Mouse (Mus musculus) T-cell, adult 2 months (primary cell): ENCODE measurements around the gene Eif2b5.
"Not testable (repeated sequence)": the region's sequence is repeated elsewhere in the genome, so short reads cannot be mapped to it uniquely, and the experiment has no call there.

Experiments used
- DNase-seq: peaks from one replicate; pipeline ENCODE4 v3.0.0; 2022; ENCODE audit warnings: low spot score

Eif2b5 gene

DNA sequence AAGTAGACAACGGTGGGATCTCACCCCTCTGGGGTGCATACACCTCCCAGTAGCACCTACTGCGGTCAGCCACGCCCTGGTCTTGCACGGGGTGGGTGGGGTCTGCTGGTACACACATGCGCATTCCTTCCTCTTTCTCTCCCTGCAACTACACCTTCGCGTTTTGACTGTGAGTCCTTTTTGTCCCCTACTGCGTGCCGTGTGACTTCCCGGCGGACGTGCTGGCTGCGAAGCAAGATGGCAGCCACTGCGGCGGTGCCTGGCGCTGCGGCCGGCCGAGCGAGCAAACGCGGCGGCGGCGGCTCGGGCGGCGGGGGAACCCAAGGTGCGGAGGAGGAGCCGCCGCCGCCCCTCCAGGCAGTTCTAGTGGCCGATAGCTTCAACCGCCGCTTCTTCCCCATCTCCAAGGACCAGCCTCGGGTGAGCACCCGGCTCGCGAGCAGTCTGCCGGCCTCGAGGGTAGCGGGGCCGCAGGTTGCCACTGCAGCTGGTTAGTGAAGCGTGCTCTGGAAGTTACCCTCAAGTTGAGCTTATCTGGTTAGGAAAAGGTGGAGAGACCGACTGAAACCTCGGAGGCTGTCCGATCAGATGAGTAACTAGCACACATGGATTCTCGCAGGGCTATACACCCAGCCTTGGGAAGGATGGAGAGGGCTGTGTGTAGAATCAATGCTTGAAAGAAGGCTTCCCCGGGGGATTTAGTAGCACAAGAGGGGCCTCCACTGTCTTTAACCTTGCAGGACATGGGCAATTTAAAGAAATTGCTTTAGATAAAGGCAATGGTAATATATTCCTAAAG, at the start of gene Eif2b5:
Eif2b5 (plus strand) TSS at position 141 of the 799 bp plus-strand sequence.
- peak; percentile 91 for DNase-seq

DNA sequence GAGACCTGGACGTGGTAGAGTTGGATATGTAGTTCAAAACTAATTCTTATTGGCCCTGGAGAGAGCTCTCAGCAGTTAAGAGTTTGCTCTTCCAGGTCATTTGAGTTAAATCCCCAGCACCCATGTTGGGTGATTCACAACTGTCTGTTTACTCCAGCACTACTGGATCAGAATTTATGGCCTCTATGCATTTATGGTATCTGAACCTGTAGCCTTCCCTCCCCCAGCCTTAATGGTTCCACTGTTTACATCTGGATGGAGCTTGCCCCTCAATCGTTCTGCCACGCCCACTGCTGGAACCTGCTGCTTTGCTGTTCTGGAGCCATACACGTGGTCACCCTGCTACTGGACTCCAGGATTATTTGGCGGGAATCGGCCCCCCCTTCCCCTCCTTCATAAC, 46.8 kb upstream of the Eif2b5 start:
- no peak for DNase-seq

- no peak for DNase-seq
Observed at GRCm38 (mm10) chr16:20454155-20454654, 44.4 kb upstream of the Eif2b5 start.

DNA sequence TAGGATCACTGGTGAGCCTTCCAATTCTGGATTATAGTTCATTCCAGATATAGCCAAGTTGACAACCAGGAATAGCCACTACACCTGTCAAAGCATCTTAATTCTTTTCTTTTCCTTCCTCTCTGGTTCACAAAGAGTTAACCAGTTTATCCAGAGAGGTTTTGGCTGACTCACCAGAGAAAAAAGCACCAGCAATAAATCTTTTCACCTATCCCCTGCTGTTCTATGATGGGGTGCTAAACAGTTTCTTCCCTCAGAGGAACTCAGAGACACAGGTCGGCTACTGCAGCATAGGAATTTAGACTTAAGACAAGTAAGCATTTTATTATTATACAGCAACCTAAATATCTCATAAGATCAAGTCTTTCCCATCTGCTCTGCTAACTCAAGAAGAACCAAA, 42.5 kb upstream of the Eif2b5 start:
- DNase-seq: no peak

- DNase-seq: not testable (repeated sequence)
Observed at GRCm38 (mm10) chr16:20458736-20459135, 39.9 kb upstream of the Eif2b5 start.

DNA sequence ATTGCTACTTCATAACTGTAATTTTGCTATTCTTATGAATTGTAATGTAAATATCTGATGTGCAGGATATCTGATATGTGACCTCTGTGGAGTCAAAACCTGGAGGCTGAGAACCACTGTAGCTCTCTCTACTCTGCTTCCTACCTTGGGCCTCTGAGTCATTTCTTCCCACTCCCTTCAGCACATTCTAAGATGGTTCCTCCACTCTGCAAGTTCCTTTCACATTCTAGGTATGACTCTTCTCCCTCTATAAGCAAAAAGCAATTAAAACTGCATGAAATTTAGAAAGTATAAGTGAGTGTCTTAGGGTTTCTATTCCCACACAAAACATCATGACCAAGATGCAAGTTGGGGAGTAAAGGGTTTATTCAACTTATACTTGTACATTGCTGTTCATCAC, 33.9 kb upstream of the Eif2b5 start:
- no peak for DNase-seq

DNA sequence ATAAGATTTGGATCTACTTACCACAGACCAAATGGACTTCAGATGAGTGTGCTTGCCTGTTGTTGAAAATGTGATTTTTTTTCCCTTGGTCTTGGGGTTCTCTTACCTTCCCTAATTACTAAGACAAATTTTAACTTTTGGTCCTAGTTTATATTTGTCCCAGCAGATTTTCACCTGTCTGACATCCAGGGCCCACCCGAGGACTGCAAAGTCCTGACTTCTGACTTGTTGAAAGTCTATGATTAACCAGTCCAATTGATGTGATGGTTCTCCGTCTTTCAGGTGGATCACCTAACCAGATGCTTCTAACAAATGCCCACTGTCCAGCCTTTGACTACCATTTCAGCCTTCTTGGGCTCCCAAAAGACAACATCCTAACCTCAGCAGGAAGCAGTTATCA, 27.6 kb upstream of the Eif2b5 start:
- no peak for DNase-seq

DNA sequence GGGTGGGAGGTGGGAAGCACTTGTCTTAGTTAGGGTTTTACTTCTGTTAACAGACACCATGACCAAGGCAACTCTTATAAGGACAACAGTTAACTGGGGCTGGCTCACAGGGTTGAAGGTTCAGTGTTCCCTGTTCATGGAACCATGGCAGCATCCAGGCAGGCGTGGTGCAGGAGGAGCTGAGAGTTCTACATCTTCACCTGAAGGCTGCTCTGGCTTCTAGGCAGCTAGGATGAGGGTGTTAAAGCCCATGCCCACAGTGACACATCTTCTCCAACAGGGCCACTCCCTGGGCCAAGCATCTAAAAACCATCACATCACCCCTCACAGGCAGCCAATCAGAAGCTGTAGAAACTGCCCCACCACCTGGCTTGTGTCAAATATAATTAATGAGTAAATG, 26.9 kb upstream of the Eif2b5 start:
- no peak for DNase-seq

GRCm38 (mm10) chr16:20473748-20474147, 24.9 kb upstream of the Eif2b5 start:
- no peak for DNase-seq

DNA sequence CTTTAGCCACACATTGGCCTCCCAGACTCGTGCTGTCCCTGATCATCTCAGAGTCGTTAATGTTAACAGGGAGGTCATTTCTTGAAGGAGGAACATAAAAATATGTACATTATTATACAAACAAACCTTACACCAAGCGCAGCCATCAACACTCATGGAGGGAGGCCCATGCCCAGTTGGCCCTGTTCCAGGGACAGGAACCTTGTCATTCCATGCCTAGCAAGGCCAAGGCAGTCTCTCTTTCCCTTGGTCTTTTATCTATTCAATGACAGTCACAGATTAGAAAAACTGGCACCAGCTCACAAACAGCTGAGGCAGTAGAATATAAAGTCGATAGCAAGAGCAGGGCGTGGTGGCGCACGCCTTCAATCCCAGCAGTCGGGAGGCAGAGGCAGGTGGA, 24.4 kb upstream of the Eif2b5 start:
- no peak for DNase-seq

DNA sequence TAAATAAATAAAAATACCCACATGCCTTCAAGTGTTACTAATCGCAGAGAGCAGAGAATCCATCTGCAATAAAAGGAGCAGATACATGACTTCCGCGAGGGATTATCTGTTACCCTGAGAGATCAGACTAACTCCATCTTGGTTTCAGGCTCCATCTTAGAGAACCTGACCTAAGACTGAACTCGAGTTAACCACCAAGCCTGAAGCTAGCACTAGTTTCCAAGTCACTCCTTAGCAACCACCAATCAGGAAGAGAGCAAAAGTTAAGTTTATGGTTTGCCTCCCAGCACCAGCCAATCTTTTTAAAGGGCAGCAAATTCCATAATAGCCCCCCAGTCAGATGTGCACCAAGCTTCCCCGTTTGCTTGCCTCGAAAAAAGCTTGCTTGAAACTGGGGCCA, 23.8 kb upstream of the Eif2b5 start:
- DNase-seq: no peak

- DNase-seq: no peak
Observed at GRCm38 (mm10) chr16:20475335-20475734, 23.3 kb upstream of the Eif2b5 start.

DNA sequence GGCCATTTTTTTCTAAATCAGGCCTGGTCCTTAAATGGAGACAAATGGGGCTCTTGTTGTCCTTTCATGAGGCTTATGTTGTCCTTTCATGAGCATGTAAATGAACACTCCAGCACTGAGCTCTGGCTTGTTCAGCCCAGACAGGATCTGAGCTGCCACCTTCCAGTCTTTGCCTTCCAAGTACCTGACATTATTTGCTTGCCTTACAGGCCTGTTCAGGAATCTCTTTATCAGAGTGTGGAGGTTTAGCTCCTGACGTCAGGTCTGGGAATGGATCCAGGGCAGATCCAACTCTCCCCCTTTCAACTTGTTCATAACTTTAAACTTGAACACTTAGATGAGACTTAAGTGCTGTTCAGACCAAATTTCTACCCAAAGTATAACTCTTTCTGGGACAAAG, 21.8 kb upstream of the Eif2b5 start:
- DNase-seq: no peak

GRCm38 (mm10) chr16:20477270-20477669, 21.3 kb upstream of the Eif2b5 start:
- DNase-seq: no peak

DNA sequence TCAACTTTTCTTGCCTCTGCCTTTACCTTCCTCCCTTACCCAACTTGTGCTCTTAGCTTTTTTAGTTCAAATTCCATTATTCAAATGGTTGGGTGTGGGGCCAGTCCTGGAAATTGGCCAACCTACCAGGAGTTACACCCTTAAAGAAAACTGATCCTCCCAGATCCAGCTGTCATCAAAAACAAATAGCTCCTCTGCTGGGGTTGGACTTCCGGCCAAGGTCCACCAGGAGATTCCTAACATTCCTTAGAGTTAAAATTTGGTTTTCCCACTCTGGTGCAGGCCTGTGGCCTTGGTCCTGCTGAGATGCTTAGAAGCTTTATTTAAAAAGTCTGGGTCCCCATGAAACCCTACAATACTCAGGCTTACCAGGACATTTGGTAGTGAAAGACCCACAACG, 20.1 kb upstream of the Eif2b5 start:
- DNase-seq: no peak

DNA sequence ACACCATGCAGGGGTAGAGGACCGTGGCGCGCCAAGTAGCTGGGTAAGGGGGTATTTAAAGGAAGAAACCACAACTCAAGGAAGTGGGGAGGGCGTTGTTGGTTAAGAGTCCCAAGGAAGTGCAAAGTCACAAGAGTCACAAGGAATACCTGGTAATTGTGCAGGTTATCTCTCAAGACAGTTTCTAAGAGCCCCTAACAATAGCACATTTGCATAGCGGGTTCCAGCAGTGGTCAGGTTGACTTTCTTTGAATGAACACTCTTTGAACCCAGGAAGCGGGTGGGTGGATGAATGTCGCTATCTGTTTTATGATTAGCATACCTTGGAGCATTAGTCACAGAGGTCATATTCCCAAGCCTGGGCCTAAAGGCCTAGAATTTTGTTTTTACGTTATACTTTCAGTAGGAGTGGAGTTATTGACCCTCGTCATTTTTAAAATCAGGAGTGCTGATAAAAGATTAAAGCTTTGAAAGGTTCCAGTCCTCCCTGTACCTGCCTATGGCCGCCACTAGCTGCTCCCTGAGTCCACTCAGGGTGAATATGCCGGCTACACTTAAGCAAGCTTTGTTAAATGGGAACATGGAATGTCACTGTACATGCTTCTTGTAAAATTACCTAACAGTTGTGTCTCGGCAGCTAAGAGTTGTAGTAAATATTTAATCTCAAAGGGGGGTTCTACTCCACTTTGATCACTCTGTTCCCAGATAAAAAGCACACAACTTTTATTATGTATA, 19.4 kb upstream of the Eif2b5 start:
- not testable (repeated sequence) for DNase-seq

- peak; percentile 27 for DNase-seq
Observed at GRCm38 (mm10) chr16:20480115-20480514, 18.5 kb upstream of the Eif2b5 start.

GRCm38 (mm10) chr16:20481746-20482145, 16.9 kb upstream of the Eif2b5 start:
- no peak for DNase-seq

GRCm38 (mm10) chr16:20483716-20484115, 14.9 kb upstream of the Eif2b5 start:
- not testable (repeated sequence) for DNase-seq

DNA sequence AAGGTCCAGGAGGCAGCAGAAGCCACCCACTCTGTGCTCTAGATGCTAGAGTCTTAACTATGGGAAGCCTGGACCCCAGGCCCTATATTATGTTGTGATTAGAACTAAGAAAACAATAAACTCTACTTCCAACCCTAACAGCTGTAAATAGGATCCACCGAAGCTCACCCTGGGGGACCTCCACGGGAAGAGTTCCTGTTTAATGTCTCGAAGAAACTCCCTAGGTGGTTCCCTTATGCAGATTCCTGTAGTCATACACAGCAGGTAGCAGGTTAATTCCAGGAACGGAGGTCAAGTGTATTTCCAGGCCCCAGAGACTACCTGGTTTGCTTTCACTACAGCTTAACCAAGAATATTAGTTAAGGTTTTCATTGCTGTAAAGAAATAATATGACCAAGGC, 13.6 kb upstream of the Eif2b5 start:
- no peak for DNase-seq

- no peak for DNase-seq
Observed at GRCm38 (mm10) chr16:20486048-20486447, 12.6 kb upstream of the Eif2b5 start.

DNA sequence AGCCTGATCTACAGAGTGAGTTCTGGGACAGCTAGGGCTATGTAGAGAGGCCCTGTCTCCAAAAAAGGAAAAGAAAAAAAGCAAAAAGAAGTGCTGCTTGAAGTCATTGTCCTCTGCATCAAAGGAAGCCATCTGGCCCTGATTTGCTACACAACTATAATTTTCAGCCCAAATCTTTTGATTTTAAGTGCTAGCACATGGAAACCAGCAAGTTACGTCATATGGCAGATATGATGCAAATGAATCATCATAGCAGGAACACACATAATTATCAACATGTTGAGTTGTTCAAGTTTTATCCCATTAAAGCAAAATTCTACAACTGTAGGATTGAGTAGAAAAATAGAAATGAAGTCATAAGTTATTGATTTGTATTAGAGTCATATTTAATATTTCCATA, 10.5 kb upstream of the Eif2b5 start:
- no peak for DNase-seq

DNA sequence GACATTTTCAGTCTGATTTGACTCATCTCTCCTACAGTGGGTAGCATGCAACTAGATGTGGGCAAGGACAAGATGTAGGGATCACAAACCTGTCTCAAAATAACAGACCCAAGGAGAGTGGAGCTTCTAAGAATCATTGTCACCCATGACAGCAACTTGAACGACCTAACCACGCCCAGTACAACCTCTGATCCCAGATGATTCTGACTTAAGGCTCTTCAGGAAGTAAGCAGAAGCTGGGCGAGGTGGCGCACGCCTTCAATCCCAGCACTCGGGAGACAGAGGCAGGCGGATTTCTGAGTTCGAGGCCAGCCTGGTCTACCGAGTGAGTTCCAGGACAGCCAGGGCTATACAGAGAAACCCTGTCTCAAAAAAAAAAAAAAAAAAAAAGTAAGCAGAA, 9.9 kb upstream of the Eif2b5 start:
- DNase-seq: not testable (repeated sequence)
